Mouse (Mus musculus) cerebellum, postnatal 4 days (tissue): Measurements from ENCODE around the gene Pcgf5.

ENCODE experiments used
- DNase-seq, 2 experiments: peaks; one replicate each; pipeline ENCODE4 v3.0.0; 2022; ENCODE audit warnings: low spot score in 2 of 2, mixed read lengths in 1 of 2

Pcgf5 gene

DNA sequence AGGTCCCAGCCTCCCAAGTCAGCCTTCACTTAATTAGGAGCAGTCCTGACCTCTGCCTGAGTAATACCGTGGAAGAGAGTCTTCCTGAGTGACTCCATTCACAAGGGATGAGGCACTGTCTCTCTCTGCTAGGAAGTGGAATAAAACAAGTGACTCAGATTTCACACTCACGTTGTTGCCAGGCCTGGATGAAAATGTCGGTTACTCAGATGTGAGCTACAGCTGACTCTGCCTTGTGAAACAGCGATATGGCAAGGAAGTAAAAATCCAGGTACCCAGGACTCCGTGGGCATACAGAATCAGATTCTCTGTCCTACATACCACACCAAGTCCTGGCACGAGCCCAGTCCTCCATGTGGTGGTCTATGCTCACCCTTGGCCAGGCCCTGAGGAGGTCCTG lies 142.8 kb downstream of the Pcgf5 start:
- DNase-seq = no peak

DNA sequence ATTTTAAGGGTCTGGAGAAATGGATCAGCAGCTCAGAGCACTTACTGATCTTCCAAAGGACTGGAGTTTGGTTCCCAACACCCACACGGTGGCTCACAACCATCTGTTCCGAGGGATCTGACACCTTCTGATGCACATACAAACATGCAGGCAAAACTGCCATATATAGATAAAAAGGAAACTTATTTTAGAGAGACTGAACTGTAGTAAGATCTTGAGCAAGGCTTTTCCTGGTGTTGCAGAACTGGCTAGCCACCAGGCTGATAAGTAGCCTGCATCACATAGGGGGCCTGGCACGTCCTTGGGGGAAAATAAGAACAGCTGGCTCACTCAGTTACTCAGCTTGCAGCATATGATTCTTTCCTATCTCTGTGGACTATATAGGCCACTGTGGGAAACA lies 147.4 kb downstream of the Pcgf5 start:
- no peak for DNase-seq

DNA sequence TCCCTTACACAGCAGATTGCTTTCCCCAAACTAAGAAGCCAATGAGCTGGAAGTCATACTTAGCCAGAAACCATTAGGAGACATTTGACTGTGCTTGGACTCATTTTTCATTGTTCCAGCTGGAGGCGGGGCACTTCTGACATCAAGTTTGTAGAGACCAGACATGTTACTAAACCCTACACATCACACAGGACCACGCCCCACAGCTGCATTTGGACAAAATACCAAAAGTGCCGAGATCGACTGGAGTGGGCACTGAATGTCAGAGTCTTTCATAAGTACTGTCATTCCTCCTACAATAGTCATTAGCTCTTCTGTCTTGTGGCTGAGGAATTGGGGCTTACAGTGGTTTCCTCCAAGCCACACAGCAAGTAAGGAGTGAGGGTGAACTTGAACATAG lies 148.4 kb downstream of the Pcgf5 start:
- no peak for DNase-seq

DNA sequence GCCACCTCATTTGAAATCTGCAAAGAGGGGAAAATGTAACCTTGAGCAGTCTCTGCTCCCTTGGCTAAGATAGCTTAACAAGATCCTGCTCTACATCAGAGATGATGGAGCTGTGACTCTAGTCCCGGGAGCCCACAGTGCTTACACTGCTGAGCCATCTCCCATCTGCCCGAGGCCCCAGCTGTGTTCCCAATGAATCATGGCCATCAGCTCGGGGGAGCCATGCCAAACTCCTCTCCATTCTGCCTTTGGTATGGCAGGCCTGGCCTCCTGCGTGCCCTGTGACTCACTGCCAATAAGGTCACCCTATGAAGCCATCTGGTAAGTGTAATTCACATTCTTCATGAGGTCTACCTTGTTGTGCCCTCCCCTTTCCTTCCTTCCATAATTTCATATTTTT lies 149.0 kb downstream of the Pcgf5 start:
- peak in 1 of 2 experiments; percentile 38 for DNase-seq

DNA sequence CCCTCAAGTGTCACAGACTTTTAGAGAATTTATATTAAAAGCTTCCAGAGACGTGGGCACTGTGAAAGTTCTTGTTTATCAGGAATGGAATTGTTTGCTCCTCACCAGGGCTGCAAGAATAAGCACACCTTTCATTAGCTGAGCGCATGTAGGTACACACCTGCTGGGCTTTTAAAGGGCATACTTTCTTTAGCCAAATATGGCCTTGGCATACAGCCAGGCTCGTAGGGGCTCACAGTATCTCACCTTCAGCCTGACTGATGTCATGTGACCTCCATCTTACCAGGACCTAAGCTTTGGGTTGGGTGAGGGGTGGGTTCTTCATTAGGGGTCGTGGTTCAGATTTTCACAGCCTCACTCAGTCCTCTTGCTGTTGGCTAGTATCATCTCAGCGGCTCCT lies 149.6 kb downstream of the Pcgf5 start:
- DNase-seq = no peak

DNA sequence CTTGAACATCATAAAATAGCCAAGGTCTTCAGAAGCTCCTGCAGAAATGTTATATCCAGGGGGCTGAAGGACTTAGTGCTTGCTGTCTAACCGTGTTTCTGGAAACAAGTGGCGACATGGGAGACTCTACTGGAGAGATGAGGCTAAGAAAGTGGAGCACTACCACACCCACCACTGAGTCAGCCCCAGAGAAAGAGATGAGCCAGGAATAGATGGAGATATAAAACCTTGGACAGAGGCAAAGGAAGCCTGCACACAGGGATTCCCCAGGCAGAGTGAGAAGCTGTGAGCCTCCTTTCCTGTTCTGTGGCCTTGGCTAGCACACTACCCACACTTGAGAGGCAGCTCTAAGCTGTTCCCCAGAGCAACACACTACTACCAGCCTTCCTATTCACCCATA lies 156.6 kb downstream of the Pcgf5 start:
- DNase-seq = no peak
